Mouse (Mus musculus) layer of hippocampus, adult 9-11 months (tissue): ENCODE data around the gene Syce2.

Source experiments
- DNase-seq: peaks from one replicate; pipeline ENCODE4 v3.0.0; 2022

Gene Syce2

GRCm38 (mm10) chr8:84845355-84846093 is 26.4 kb upstream of the Syce2 start:
- no peak for DNase-seq

DNA sequence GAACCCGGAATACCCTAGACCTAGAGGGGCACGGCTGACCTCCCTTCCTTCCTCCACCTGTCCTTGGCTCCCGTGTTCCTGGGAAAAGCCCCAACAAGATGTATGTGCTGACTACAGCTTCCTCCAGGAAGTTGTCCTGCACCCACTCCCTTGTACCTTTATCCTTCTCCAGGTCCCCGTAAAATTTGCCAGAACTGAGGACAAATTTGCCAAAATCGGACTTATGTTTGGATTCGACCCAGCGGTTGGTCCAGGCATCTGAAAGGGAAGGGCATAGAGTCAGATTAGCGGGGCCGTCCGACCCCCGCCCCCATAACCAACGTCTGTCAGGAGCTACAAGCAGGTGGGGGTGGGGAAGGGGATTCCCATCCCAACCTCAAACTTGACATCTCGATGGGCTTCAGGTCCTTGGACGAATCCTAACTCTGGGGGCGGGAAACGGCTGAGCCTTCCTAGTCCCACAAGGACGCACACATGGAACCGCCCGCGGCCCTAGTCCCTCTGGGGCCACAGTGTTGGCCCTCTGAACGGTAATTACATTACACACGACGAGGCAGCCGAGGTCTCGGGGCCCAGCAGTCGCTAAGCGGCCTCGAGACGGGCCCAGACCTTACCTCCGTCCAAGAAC is 25.7 kb upstream of the Syce2 start:
- no peak for DNase-seq

- peak; percentile 100 for DNase-seq
Measured at GRCm38 (mm10) chr8:84846722-84847572, 25.0 kb upstream of the Syce2 start, which contains the start of gene Calr. Gene Calr, minus strand, starts transcription at chr8:84846934.

DNA sequence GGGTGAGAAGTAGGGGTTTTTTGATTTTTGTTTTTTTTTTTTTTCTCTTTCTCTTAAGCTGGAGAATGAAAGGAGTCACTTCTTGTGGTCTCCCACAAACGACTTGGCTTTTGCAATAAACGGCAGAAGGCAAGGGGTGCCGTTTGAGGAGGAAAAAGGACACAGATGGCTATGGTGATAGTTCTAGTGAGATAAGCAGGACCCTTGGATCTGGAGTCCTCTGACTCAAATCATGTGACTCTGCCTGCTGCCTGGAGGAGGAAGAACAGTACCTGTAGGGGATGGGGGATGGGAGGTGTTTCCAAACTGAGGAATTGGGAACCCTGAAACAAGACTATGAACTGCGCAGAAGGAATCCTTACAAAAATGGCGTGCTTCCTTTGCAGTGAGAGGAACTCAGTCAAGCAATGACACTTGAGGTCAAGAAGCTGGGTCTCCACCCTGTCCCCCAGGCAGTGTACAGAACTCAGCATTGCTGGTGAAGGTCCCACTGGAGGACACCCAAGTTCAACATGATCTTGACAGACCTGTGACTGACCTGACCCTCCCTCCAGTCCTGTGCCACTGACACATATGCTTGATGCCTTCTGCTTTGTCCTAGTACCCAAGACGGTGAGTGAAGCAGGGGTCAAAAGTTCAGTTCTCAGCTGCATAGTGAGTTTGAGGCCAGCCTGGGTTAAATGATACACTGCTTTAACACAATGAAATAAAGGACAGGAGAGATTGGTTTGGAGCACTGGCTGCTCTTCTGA is 24.1 kb upstream of the Syce2 start:
- no peak for DNase-seq

- no peak for DNase-seq
Measured at GRCm38 (mm10) chr8:84856434-84856833, 15.5 kb upstream of the Syce2 start.

DNA sequence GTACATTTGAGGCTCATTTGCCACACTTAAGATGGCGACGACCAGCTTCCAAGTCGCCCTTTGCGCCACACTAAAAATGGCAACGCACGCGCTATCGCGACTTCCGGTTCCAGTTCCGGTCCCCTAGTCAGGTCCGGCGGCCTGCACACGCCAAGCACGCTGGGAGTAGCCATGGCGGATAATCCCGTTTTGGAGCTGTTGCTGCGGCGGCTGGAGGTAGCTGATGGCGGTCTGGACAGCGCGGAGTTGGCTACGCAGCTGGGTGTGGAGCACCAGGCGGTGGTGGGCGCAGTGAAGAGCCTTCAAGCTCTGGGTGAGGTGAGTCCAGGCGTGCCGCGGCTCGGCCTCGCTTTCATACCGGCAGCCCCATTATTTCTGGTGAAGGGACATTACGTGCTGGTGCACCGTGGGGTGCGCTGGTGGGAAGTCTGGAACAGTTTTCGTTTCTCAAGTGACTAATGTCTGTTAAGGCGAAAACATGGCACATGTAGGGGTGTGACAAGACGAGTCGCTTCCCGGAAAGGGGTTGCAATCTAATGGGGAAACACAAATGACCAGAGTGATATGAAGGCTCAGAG is 15.0 kb upstream of the Syce2 start, which contains the start of gene Farsa:
Farsa (plus strand) TSS at position 126 of the 578 bp plus-strand sequence.
- DNase-seq, result peak; percentile 93

DNA sequence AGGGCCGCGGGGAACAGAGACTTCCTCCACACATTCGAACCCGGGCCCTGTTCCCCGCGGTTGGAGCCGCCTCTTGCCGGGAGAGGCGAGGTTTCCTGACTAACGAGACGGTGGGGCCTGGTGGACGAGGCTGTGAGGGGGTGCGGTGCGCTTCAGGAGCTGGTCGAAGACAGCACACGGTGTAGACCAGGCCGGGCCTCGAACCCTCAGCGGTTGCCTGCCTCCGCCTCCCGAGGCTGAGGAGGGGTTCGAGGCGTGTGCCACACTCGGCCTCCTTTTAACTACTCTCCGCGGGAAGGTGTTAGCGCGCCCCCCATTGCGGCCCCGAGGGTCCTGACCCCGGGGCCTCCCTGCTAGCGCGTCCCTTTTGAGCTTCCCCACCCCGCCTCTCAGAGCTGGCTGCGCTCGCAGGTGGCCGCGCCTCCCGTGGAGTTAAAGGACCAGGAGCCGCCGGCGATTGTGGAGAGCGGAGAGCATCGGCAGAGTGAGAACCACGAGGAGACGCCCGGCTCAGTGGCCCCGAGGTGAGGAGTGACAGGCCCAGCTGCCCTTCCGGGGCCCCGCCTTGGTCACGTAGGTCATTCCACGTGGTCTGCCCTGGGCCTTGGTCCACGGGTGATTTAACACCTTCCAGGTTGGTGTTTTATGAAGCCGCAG is 526 bp downstream of the Syce2 start:
- no peak for DNase-seq

- DNase-seq, result no peak
Measured at GRCm38 (mm10) chr8:84873016-84873415, 1.1 kb downstream of the Syce2 start.

GRCm38 (mm10) chr8:84874339-84874738 is 2.4 kb downstream of the Syce2 start:
- DNase-seq, result no peak

DNA sequence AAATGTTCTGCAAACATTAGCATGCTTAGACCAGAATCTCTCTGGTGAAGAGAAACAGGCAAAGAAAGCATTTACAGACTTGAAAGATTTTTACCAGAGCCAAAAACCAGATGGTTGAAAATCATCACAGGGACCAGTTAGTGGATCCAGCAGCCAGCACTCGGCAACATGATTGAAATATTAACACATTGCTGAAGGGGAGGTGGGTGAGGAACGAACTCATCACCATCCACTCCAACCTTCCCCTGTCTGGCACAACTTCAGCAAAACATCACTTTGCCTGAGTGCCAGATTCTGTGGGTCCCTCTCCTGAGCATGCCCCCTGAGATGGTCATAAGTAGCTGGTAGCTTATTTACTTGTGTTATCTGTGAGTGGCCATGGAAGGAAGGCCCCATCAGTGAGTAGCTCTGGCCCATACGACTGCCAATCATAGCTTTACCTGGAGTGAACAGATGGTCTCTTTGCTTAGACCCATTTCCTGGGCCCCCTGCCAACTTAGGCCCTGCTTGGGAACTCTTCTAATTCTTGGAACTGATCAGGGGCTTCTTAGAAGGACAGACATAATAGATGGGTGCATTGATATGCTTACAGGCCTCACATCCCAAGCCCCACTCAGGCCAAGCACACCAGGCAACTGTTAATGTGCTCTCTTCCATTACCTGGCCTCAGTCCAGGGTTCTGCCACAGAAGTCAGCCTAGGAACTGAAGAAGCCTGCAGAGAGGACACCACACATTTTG is 5.6 kb downstream of the Syce2 start:
- DNase-seq, result no peak

DNA sequence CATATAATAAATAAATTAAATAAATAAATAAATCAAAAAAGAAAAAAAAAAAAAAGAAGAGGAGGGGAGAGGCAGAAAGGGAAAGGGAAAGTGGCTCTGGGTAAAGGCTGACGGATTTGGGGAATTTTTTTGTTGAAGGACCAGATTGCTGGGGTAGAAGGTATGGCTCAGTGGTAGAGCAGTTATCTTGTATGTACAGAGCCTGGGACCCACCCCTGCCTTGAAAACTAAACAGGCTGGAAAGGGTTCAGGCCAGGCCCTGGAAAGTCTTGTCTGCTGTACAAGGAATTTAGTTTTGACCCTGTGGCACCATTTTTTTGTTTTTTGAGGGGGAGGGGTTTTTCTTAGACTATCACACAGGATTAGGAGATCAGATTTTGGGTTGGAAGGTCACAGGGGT is 7.0 kb downstream of the Syce2 start:
- DNase-seq, result no peak

- no peak for DNase-seq
Measured at GRCm38 (mm10) chr8:84884728-84885127, 12.8 kb downstream of the Syce2 start.

DNA sequence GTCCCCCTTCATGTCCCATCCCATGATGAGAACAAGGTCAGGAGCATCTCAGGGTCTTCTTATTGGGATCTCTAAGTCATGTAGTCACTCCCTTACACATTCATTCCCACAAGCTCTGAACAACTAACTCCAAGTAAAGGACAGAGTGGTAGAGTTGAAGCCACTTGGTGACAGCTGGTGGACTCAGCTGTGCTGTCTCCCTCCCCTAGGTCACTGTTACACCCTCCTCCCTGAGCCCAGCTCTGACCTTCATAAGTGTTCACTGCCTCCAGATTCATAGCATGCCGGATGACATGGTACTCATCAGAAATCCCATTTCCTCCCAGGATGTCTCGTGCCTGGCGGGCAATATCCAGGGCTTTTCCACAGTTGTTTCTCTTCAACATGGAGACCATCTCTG is 16.4 kb downstream of the Syce2 start:
- DNase-seq, result no peak

DNA sequence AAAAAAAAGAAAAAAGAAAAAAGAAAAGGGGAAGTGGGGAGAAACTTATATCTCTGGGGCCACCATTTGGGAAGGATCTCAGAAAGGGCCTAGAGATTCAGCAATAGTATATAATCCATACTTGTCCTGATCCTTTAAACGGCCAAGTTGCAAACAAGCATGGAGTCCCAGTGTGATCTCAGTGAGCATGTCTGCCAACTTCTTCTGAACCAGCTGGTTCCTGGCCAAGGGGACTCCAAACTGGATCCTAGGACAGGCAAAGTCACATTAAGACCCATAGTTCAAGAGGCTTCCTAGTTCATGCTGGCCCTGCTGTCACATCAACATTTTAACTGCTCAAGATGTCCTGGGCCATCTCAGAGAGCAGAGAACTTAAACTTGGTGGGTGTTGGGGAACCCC is 17.2 kb downstream of the Syce2 start:
- no peak for DNase-seq

- DNase-seq, result no peak
Measured at GRCm38 (mm10) chr8:84892993-84893708, 21.2 kb downstream of the Syce2 start.

DNA sequence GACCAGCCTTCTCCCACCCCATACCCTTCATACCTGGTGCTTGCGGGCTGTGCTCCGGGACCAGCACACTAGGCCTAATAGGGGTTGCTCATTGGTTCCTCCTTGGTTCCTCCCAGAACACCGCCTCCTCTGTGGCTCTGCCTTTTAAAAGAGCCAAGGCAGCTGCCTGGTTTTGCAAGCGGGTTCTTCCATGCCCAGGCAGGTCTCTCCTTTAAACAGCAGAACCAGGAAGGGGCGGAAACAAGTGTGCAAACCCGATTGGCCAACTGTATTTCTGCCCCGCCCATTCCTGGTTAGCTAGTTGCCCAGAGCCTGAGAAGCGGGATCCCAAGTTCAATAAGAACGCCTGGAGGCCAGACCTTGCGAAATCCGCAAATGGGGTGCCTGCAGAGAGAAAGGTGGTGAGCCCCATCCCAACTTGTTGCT is 21.8 kb downstream of the Syce2 start, which contains the start of gene Gcdh:
Gcdh (minus strand) TSS at position 213 of the 426 bp plus-strand sequence.
- DNase-seq, result peak; percentile 96

DNA sequence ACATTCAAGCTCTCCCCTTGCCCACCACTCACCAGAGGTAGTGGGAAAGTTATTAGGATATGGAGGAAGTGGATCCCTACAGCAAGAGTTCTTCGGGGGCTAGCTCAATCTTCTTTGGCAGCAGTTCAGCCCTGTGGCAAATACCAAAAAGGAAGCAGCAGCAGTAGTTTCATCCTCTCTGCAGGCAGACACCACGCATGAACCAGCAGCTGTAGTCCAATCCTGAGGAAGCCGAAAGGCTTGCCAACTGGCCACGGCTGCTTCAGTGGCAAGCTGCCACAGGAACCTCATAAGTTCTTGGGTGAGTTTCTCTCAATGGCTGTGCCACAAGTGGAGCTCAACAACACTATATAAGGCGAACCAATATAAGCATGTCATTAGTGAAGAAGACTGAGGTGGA is 24.1 kb downstream of the Syce2 start:
- DNase-seq, result no peak

DNA sequence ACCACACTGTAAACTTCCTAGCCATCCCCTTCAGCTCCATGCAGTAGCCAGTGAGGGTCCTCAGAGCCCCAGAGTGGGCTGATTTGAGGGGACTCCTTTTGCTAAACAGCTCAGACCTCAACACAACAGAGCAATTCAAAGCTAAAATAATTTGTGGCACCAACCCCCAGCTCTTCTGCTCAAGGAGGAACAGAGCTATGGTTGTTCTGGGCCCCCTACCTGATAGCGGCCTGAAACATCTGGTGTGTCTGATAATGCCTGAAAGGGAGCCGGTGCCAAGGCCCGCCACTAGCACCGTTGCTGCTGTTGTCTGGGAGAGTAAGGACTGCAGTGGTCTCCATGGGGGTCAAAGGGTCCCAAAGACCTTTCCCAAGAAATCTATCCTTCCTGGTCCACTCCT is 29.2 kb downstream of the Syce2 start:
- no peak for DNase-seq

DNA sequence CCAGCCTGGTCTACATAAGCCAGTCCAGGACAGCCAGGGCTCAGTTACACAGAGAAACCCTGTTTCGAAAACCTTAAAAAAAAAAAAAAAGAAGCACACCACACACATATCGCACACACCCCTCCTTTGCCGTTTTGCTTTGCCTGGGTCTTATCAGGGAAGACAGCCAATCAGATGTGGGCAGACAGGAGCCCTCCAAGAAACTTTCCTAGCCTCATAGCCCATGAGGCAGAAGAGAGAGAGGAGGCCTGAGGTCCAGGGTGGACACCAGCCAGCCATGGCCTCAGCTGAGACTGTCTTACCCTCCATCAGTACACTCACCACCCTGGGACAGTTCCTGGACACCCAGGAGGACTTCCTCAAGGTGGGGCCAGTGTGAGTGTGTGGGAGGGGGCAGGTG is 29.8 kb downstream of the Syce2 start, which contains the start of gene Klf1:
Klf1 (plus strand) TSS at position 177 of the 400 bp plus-strand sequence.
- no peak for DNase-seq

DNA sequence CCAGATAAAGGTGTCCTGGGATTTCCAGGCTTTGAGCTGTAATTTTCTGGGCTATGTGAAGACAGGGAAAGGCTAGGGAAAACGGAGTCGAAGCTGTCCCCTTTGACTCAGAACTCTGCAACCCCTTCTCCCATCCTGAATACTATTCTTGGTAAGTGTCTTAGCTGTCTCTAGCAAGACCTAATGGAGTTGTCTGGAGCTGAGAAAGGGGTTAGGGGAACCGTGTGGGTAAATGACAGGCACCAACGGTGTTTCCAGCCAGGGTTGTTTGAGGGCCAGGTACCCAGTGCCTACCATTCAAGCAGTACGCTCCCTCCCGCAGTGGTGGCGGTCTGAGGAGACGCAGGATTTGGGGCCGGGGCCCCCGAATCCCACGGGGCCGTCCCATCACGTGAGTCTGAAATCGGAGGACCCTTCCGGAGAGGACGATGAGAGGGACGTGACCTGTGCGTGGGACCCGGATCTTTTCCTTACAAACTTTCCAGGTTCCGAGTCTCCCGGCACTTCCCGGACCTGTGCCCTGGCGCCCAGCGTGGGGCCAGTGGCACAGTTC is 30.5 kb downstream of the Syce2 start:
- no peak for DNase-seq
